Mouse (Mus musculus): Measurements from ENCODE around the gene Set. TPM values are rescaled to one million over a fixed set of nuclear protein-coding genes. Genes with fewer than 3 reads are reported as not detected.

The Set gene
- total RNA-seq, 1 experiment, result 901 TPM

GRCm38 (mm10) chr2:30025454-30025853 is 31.7 kb upstream of the Set start:
- TF ChIP-seq MAFK (IDR thresholded peaks at IDR 0.05; ENCODE audit: insufficient read depth, low read depth, low read length) (no peak), CHD2 (IDR thresholded peaks at IDR 0.05; ENCODE audit: low read depth, low read length) (no peak), HCFC1 (IDR thresholded peaks at IDR 0.05; ENCODE audit: borderline replicate concordance, insufficient read depth, low read length) (no peak), ZNF384 (IDR thresholded peaks at IDR 0.05; ENCODE audit: low read depth, low read length) (no peak), ZC3H11A (IDR thresholded peaks at IDR 0.05; ENCODE audit: borderline replicate concordance, low read depth, low read length) (no peak)
- no peak for DNase-seq (ENCODE audit: low read depth, low spot score)
- Histone ChIP-seq H3K27ac (ENCODE audit: insufficient read depth, low read depth, low read length, poor library complexity, severe bottlenecking) (no peak overlapping the region), H3K4me3 (ENCODE audit: insufficient read depth in 1 of 2, low read depth in 1 of 2, low read length in 2 of 2, poor library complexity in 1 of 2, severe bottlenecking in 1 of 2) (no peak overlapping the region), H3K9ac (ENCODE audit: insufficient read depth, low read depth, low read length, poor library complexity, severe bottlenecking) (no peak overlapping the region), H3K4me1 (ENCODE audit: control insufficient read depth in 2 of 2, insufficient read depth in 2 of 2, low read length in 2 of 2, poor library complexity in 1 of 2) (no peaks in the 10 kb centered on the region), H3K9me3 (ENCODE audit: control insufficient read depth, insufficient read depth, low read depth, low read length) (no peaks in the 10 kb centered on the region), H3K36me3 (ENCODE audit: control insufficient read depth, insufficient read depth, low read length, poor library complexity, severe bottlenecking) (peaks cover 83% of the 10 kb centered on the region)
- in situ Hi-C loops (cut with MboI; ENCODE audit: low sequenced_read_pairs in 2 of 2, unreplicated experiment in 2 of 2), result no loop called here

GRCm38 (mm10) chr2:30026997-30027396 is 30.2 kb upstream of the Set start:
- Histone ChIP-seq H3K4me1 (ENCODE audit: control insufficient read depth in 2 of 2, insufficient read depth in 2 of 2, low read length in 2 of 2, poor library complexity in 1 of 2) (peaks cover 0 to 2% of the 10 kb centered on the region in 2 experiments; a peak in 1 of 4 replicates), H3K4me3 (ENCODE audit: insufficient read depth in 1 of 2, low read depth in 1 of 2, low read length in 2 of 2, poor library complexity in 1 of 2, severe bottlenecking in 1 of 2) (no peak overlapping the region), H3K9me3 (ENCODE audit: control insufficient read depth, insufficient read depth, low read depth, low read length) (no peaks in the 10 kb centered on the region), H3K27ac (ENCODE audit: insufficient read depth, low read depth, low read length, poor library complexity, severe bottlenecking) (no peak overlapping the region), H3K9ac (ENCODE audit: insufficient read depth, low read depth, low read length, poor library complexity, severe bottlenecking) (no peak overlapping the region), H3K36me3 (ENCODE audit: control insufficient read depth, insufficient read depth, low read length, poor library complexity, severe bottlenecking) (peaks cover 83% of the 10 kb centered on the region)
- in situ Hi-C loops (cut with MboI; ENCODE audit: low sequenced_read_pairs in 2 of 2, unreplicated experiment in 2 of 2), result no loop called here
- DNase-seq (ENCODE audit: low read depth, low spot score), result no peak
- TF ChIP-seq ZNF384 (IDR thresholded peaks at IDR 0.05; ENCODE audit: low read depth, low read length) (no peak), CHD2 (IDR thresholded peaks at IDR 0.05; ENCODE audit: low read depth, low read length) (no peak), HCFC1 (IDR thresholded peaks at IDR 0.05; ENCODE audit: borderline replicate concordance, insufficient read depth, low read length) (no peak), MAFK (IDR thresholded peaks at IDR 0.05; ENCODE audit: insufficient read depth, low read depth, low read length) (no peak), ZC3H11A (IDR thresholded peaks at IDR 0.05; ENCODE audit: borderline replicate concordance, low read depth, low read length) (no peak)

GRCm38 (mm10) chr2:30032244-30032846 is 24.8 kb upstream of the Set start:
- TF ChIP-seq ZNF384 (IDR thresholded peaks at IDR 0.05; ENCODE audit: low read depth, low read length) (no peak), ZC3H11A (IDR thresholded peaks at IDR 0.05; ENCODE audit: borderline replicate concordance, low read depth, low read length) (no peak), MAFK (IDR thresholded peaks at IDR 0.05; ENCODE audit: insufficient read depth, low read depth, low read length) (no peak)
- H3K9ac ChIP-seq (ENCODE audit: insufficient read depth, low read depth, low read length, poor library complexity, severe bottlenecking), result no peak overlapping the region
- no peak overlapping the region for H3K27ac ChIP-seq (ENCODE audit: insufficient read depth, low read depth, low read length, poor library complexity, severe bottlenecking)
- peaks cover 0 to 3% of the 10 kb centered on the region in 2 experiments; a peak in 1 of 4 replicates for H3K4me1 ChIP-seq (ENCODE audit: control insufficient read depth in 2 of 2, insufficient read depth in 2 of 2, low read length in 2 of 2, poor library complexity in 1 of 2)
- peaks cover 41% of the 10 kb centered on the region for H3K36me3 ChIP-seq (ENCODE audit: control insufficient read depth, insufficient read depth, low read length, poor library complexity, severe bottlenecking)
- no peak overlapping the region for H3K4me3 ChIP-seq (ENCODE audit: insufficient read depth in 1 of 2, low read depth in 1 of 2, low read length in 2 of 2, poor library complexity in 1 of 2, severe bottlenecking in 1 of 2)
- H3K9me3 ChIP-seq (ENCODE audit: control insufficient read depth, insufficient read depth, low read depth, low read length), result no peaks in the 10 kb centered on the region
- peak; percentile 46 for DNase-seq (ENCODE audit: low read depth, low spot score)
- in situ Hi-C loops (cut with MboI; ENCODE audit: low sequenced_read_pairs in 2 of 2, unreplicated experiment in 2 of 2), result no loop called here

GRCm38 (mm10) chr2:30032957-30033356 is 24.2 kb upstream of the Set start:
- Histone ChIP-seq H3K36me3 (ENCODE audit: control insufficient read depth, insufficient read depth, low read length, poor library complexity, severe bottlenecking) (peaks cover 39% of the 10 kb centered on the region), H3K9me3 (ENCODE audit: control insufficient read depth, insufficient read depth, low read depth, low read length) (no peaks in the 10 kb centered on the region), H3K4me3 (ENCODE audit: insufficient read depth in 1 of 2, low read depth in 1 of 2, low read length in 2 of 2, poor library complexity in 1 of 2, severe bottlenecking in 1 of 2) (no peak overlapping the region), H3K4me1 (ENCODE audit: control insufficient read depth in 2 of 2, insufficient read depth in 2 of 2, low read length in 2 of 2, poor library complexity in 1 of 2) (peaks cover 0 to 3% of the 10 kb centered on the region in 2 experiments; a peak in 1 of 4 replicates), H3K27ac (ENCODE audit: insufficient read depth, low read depth, low read length, poor library complexity, severe bottlenecking) (no peak overlapping the region; the same call in 1 of the 2 replicates), H3K9ac (ENCODE audit: insufficient read depth, low read depth, low read length, poor library complexity, severe bottlenecking) (no peak overlapping the region)
- no peak for DNase-seq (ENCODE audit: low read depth, low spot score)
- TF ChIP-seq CHD2 (IDR thresholded peaks at IDR 0.05; ENCODE audit: low read depth, low read length), result no peak
- no peak for TF ChIP-seq HCFC1 (IDR thresholded peaks at IDR 0.05; ENCODE audit: borderline replicate concordance, insufficient read depth, low read length)
- TF ChIP-seq ZNF384 (IDR thresholded peaks at IDR 0.05; ENCODE audit: low read depth, low read length), result no peak
- TF ChIP-seq MAFK (IDR thresholded peaks at IDR 0.05; ENCODE audit: insufficient read depth, low read depth, low read length), result no peak
- no peak for TF ChIP-seq ZC3H11A (IDR thresholded peaks at IDR 0.05; ENCODE audit: borderline replicate concordance, low read depth, low read length)
- in situ Hi-C loops (cut with MboI; ENCODE audit: low sequenced_read_pairs in 2 of 2, unreplicated experiment in 2 of 2), result no loop called here
